Mouse (Mus musculus) liver, adult 2 months (tissue): ENCODE data around the gene Gm11634.
"Not testable (repeated sequence)": the region's sequence is repeated elsewhere in the genome, so short reads cannot be mapped to it uniquely, and the experiment has no call there.

Experiments
- CTCF ChIP-seq: fragments of 200-500 bp; IDR thresholded peaks from 2 replicates; pipeline ENCODE4 v1.5.1; 2011; ENCODE audit warnings: low read depth, low read length, control low read depth
- POLR2A ChIP-seq: fragments of 200-500 bp; IDR thresholded peaks from 2 replicates; pipeline ENCODE4 v1.6.1; 2011; ENCODE audit warnings: low read length, control low read depth; ENCODE audit not compliant: insufficient read depth; ENCODE audit errors: extremely low read depth

DNA sequence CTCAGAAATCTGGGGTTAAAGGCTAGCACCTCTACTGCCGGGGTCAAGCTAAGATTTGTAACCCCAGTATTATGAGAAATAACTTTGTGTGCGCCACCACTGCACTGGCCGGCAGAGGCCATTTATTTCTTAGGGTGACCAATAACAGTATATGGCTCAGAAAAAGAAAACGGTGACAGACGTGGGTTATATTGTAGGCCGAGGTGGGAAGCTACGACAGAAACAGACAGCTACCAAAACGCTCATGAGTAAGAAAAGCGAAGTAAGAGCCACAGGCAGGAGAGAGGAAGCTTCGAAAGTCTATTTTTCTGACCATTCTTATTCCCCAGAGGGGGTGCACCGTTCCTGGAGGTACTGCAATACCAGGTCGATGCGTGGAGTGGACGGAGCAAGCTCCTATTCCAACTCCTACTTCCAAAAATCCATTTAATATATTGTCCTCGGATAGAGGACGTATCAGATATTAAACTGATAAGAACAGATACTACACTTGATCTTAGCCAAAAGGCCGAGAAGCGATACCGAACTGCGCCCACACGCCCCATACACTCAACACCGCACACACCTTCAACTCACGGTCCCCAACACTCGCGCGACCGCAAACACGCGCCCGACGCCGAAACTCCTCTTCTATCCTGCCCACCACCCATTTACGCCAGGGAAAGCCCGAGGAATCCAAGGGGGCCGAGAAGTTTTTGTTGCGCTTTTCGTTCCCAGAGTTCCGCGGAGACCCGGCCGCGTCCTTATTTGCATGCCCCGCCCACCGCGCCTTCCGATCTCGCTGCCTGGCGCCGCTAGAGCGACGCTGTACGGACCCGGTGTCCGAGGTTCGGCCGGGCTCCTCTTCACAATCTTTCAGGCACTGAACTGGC lies 46.6 kb upstream of the Gm11634 start:
- TF ChIP-seq CTCF: not testable (repeated sequence)
- TF ChIP-seq POLR2A: peak; percentile 35; the same call in 1 of the 2 replicates
